Mouse (Mus musculus): ENCODE measurements around the gene Trex1. TPM values are rescaled to one million over a fixed set of nuclear protein-coding genes. Genes with fewer than 3 reads are reported as not detected.
A peak's percentile ranks its signal among the peaks of the same experiment; 100 is the strongest.

Gene Trex1
- polyA plus RNA-seq, 1 experiment from 2014 or later = 14.3 TPM

- no peak overlapping the region for H3K4me2 ChIP-seq (ENCODE audit: low read depth, low read length)
- no peaks in the 10 kb centered on the region for H3K27me3 ChIP-seq (ENCODE audit: insufficient read depth, low read length)
- no peak for TF ChIP-seq CTCF (IDR thresholded peaks at IDR 0.05; ENCODE audit: low read depth)
- no peak for TF ChIP-seq EP300 (IDR thresholded peaks at IDR 0.05; ENCODE audit: low read depth)
- H3K9me3 ChIP-seq (ENCODE audit: low read length) = no peaks in the 10 kb centered on the region
- no peak for ATAC-seq
- peaks cover 20% of the 10 kb centered on the region for H3K4me1 ChIP-seq (ENCODE audit: insufficient read depth)
- no peak for DNase-seq
- H3K4me3 ChIP-seq (ENCODE audit: low read depth, low read length) = no peak overlapping the region
- H3K9ac ChIP-seq (replicated peaks) = no peak overlapping the region
- H3K27ac ChIP-seq (ENCODE audit: low read depth) = no peak overlapping the region
- H3K36me3 ChIP-seq (replicated peaks; ENCODE audit: insufficient read depth, low read length) = peaks cover 53% of the 10 kb centered on the region
- WGBS (ENCODE audit: insufficient replicate concordance) = 83% methylated on average over 5 of the region's 5 CpGs
Observed at GRCm38 (mm10) chr9:109060898-109061295, 1.4 kb upstream of the Trex1 start.

DNA sequence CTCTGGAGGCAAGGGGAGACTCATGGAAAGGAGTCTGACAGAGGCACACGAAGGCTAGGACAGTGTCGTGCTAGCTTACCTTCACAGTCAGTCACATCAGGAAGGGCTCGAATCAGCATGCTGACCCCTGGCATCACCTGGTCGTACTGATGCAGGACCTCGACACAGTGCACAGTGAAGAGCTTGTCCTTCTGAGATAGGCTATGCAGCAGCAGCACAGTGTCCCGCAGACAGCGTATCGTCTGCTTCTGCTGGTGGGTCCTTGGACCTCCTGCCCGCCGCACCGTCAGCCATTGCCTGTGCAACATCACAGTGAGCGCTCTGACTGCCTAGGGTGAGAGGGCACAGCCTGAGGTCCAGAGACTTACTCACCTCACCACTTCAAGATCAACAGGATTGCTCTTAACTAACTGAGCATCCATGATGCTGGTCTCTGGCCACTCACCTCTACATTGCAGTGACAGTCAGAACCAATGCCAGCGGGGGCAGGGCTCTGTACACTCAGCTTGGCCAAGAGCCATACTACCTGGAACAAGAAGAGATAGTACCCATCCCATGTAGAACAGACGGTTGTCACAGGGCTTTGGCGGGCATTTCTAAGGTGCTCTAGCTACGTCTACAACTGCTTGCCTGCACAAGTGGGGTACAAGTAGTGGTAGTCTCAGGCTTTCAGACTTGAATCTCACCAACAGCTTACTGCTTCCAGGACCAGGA lies 807 bp upstream of the Trex1 start:
- H3K4me1 ChIP-seq (ENCODE audit: insufficient read depth) = peaks cover 26% of the 10 kb centered on the region
- TF ChIP-seq CTCF (IDR thresholded peaks at IDR 0.05; ENCODE audit: low read depth) = no peak
- peaks cover 47% of the 10 kb centered on the region for H3K36me3 ChIP-seq (replicated peaks; ENCODE audit: insufficient read depth, low read length)
- no peaks in the 10 kb centered on the region for H3K27me3 ChIP-seq (ENCODE audit: insufficient read depth, low read length)
- DNase-seq (peak; percentile 43), ATAC-seq (no peak)
- H3K9me3 ChIP-seq (ENCODE audit: low read length) = no peaks in the 10 kb centered on the region
- peak overlapping the region; percentile 77; the same call in 1 of the 2 replicates for H3K4me2 ChIP-seq (ENCODE audit: low read depth, low read length)
- H3K4me3 ChIP-seq (ENCODE audit: low read depth, low read length) = no peak overlapping the region
- no peak overlapping the region for H3K27ac ChIP-seq (ENCODE audit: low read depth)
- no peak overlapping the region for H3K9ac ChIP-seq (replicated peaks)
- 84% methylated on average over 16 of the region's 16 CpGs for whole genome bisulfite sequencing (ENCODE audit: insufficient replicate concordance)

GRCm38 (mm10) chr9:109058006-109058765 lies 1.3 kb downstream of the Trex1 start:
- TF ChIP-seq CTCF (IDR thresholded peaks at IDR 0.05; ENCODE audit: low read depth) = no peak
- H3K9ac ChIP-seq (replicated peaks) = peak overlapping the region; percentile 76
- peak overlapping the region; percentile 93 for H3K27ac ChIP-seq (ENCODE audit: low read depth)
- DNase-seq (peak; percentile 14), ATAC-seq (no peak)
- H3K27me3 ChIP-seq (ENCODE audit: insufficient read depth, low read length) = no peaks in the 10 kb centered on the region
- no peaks in the 10 kb centered on the region for H3K9me3 ChIP-seq (ENCODE audit: low read length)
- H3K4me1 ChIP-seq (ENCODE audit: insufficient read depth) = peaks cover 35% of the 10 kb centered on the region
- 85% methylated on average over 19 of the region's 19 CpGs for WGBS (ENCODE audit: insufficient replicate concordance)
- H3K4me2 ChIP-seq (ENCODE audit: low read depth, low read length) = peak overlapping the region; percentile 77
- H3K4me3 ChIP-seq (ENCODE audit: low read depth, low read length) = peak overlapping the region; percentile 51
- peaks cover 28% of the 10 kb centered on the region for H3K36me3 ChIP-seq (replicated peaks; ENCODE audit: insufficient read depth, low read length)

- ATAC-seq (no peak), DNase-seq (no peak)
- 0 out of 2 replicates have a peak overlapping the region, but pooled peaks have one; percentile 17 for H3K4me3 ChIP-seq (ENCODE audit: low read depth, low read length)
- H3K9me3 ChIP-seq (ENCODE audit: low read length) = no peaks in the 10 kb centered on the region
- peak overlapping the region; percentile 93 for H3K27ac ChIP-seq (ENCODE audit: low read depth)
- no peaks in the 10 kb centered on the region for H3K27me3 ChIP-seq (ENCODE audit: insufficient read depth, low read length)
- H3K36me3 ChIP-seq (replicated peaks; ENCODE audit: insufficient read depth, low read length) = peaks cover 26% of the 10 kb centered on the region
- peak overlapping the region; percentile 77 for H3K4me2 ChIP-seq (ENCODE audit: low read depth, low read length)
- peak overlapping the region; percentile 76 for H3K9ac ChIP-seq (replicated peaks)
- TF ChIP-seq CTCF (IDR thresholded peaks at IDR 0.05; ENCODE audit: low read depth) (no peak), EP300 (IDR thresholded peaks at IDR 0.05; ENCODE audit: low read depth) (no peak)
- H3K4me1 ChIP-seq (ENCODE audit: insufficient read depth) = peaks cover 35% of the 10 kb centered on the region
- 79% methylated on average over 5 of the region's 5 CpGs for WGBS (ENCODE audit: insufficient replicate concordance)
Observed at GRCm38 (mm10) chr9:109057543-109057942, 2.0 kb downstream of the Trex1 start.

DNA sequence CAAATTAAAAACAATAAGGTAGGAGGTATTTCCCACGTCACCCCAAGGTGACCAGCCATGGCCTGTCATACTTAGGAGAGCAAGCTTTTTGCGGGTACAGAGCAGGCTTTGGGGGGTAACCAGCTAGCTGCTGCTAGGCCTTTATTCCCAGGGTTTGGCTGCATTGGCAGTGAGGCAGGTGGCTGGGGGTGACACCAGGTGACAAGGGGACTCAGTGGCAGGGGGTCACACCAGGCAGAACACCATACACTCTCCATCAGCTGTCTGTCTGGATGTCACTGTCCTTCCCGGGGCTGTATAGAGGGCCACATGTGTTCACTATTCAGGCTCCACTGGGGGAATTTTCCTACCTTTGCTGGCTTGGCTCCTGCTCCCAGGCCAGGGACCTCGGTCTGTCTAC lies 2.6 kb downstream of the Trex1 start:
- ATAC-seq (no peak), DNase-seq (no peak)
- Histone ChIP-seq H3K36me3 (replicated peaks; ENCODE audit: insufficient read depth, low read length) (peaks cover 29% of the 10 kb centered on the region), H3K9ac (replicated peaks) (no peak overlapping the region), H3K4me1 (ENCODE audit: insufficient read depth) (peaks cover 35% of the 10 kb centered on the region), H3K9me3 (ENCODE audit: low read length) (no peaks in the 10 kb centered on the region), H3K4me2 (ENCODE audit: low read depth, low read length) (peak overlapping the region; percentile 29), H3K27ac (ENCODE audit: low read depth) (0 out of 2 replicates have a peak overlapping the region, but pooled peaks have one; percentile 9), H3K27me3 (ENCODE audit: insufficient read depth, low read length) (no peaks in the 10 kb centered on the region), H3K4me3 (ENCODE audit: low read depth, low read length) (peak overlapping the region; percentile 4; the same call in 1 of the 2 replicates)
- WGBS (ENCODE audit: insufficient replicate concordance) = 73% methylated on average over 4 of the region's 4 CpGs
- no peak for TF ChIP-seq EP300 (IDR thresholded peaks at IDR 0.05; ENCODE audit: low read depth)
- TF ChIP-seq CTCF (IDR thresholded peaks at IDR 0.05; ENCODE audit: low read depth) = no peak

- 88% methylated on average over 17 of the region's 17 CpGs for WGBS (ENCODE audit: insufficient replicate concordance)
- no peak for TF ChIP-seq CTCF (IDR thresholded peaks at IDR 0.05; ENCODE audit: low read depth)
- TF ChIP-seq EP300 (IDR thresholded peaks at IDR 0.05; ENCODE audit: low read depth) = no peak
- H3K9ac ChIP-seq (replicated peaks) = no peak overlapping the region
- H3K36me3 ChIP-seq (replicated peaks; ENCODE audit: insufficient read depth, low read length) = peaks cover 29% of the 10 kb centered on the region
- DNase-seq (peak; percentile 13), ATAC-seq (no peak)
- H3K4me2 ChIP-seq (ENCODE audit: low read depth, low read length) = peak overlapping the region; percentile 27; the same call in 1 of the 2 replicates
- H3K4me1 ChIP-seq (ENCODE audit: insufficient read depth) = peaks cover 35% of the 10 kb centered on the region
- H3K27me3 ChIP-seq (ENCODE audit: insufficient read depth, low read length) = no peaks in the 10 kb centered on the region
- H3K4me3 ChIP-seq (ENCODE audit: low read depth, low read length) = no peak overlapping the region
- peak overlapping the region; percentile 35; the same call in 1 of the 2 replicates for H3K27ac ChIP-seq (ENCODE audit: low read depth)
- no peaks in the 10 kb centered on the region for H3K9me3 ChIP-seq (ENCODE audit: low read length)
Observed at GRCm38 (mm10) chr9:109056081-109056690, 3.3 kb downstream of the Trex1 start.

Measured in liver, postnatal 0 days (tissue).